19 mouse cellular contexts compared by ENCODE assay signal in genomic region chr1:131726586-131726985, GRCm38 (mm10). TPM values are rescaled to one million over a fixed set of nuclear protein-coding genes. Genes with fewer than 3 reads are reported as not detected.
DNase-seq lines count a peak whose midpoint lies in the region; ATAC-seq lines count a peak whose summit lies in the region.
"Had no signal": no experiment of that assay in that cellular context is flagged by ENCODE, and none has a peak within 500 bp of the region (broad histone marks: within the 10 kb centered on the region; RNA-seq: fewer than 3 reads in every experiment).

No protein-coding gene starts in this region.

- no peak overlapping the region for H3K27ac ChIP-seq in liver, embryonic 13.5 days
- no peak overlapping the region for H3K27ac ChIP-seq in liver, embryonic 12.5 days
- H3K27ac ChIP-seq: embryonic facial prominence, embryonic 15.5 days; forebrain, embryonic 13.5 days; kidney, postnatal 0 days; macrophage; neural tube, embryonic 12.5 days had no signal

- WGBS in liver, embryonic 13.5 days (ENCODE audit: insufficient replicate concordance): 20% methylated on average over 6 of the region's 6 CpGs
- 22% methylated on average over 6 of the region's 6 CpGs for WGBS in liver, embryonic 12.5 days (ENCODE audit: insufficient replicate concordance)

- no peaks in the 10 kb centered on the region for H3K36me3 ChIP-seq in liver, embryonic 13.5 days
- no peaks in the 10 kb centered on the region for H3K36me3 ChIP-seq in liver, embryonic 12.5 days
- H3K36me3 ChIP-seq: embryonic facial prominence, embryonic 15.5 days; neural tube, embryonic 12.5 days had no signal

- DNase-seq in adrenal gland, adult 2 months: peak; percentile 66
- no peak for DNase-seq in adrenal gland, adult 18-20 months (ENCODE audit: low spot score in 2 of 2)
- DNase-seq in liver, embryonic 13.5 days: no peak
- DNase-seq in ovary, postnatal 36 days (ENCODE audit: low spot score): peak; percentile 29
- no peak for DNase-seq in ovary, postnatal 14 days (ENCODE audit: low spot score)
- DNase-seq in skeletal muscle tissue, adult 2 months (ENCODE audit: low read depth, low spot score): peak; percentile 28
- DNase-seq in cerebellum, adult 9-10 months: no peak
- DNase-seq: layer of hippocampus, postnatal 36 days; right cerebral cortex, adult 18-20 months had no signal

- no peaks in the 10 kb centered on the region for H3K9me3 ChIP-seq in liver, embryonic 13.5 days (replicated peaks)
- H3K9me3 ChIP-seq in liver, embryonic 12.5 days (replicated peaks): no peaks in the 10 kb centered on the region
- H3K9me3 ChIP-seq: embryonic facial prominence, embryonic 15.5 days; forebrain, embryonic 13.5 days; neural tube, embryonic 12.5 days had no signal

- no peaks in the 10 kb centered on the region; the same call in 1 of the 2 replicates for H3K27me3 ChIP-seq in liver, embryonic 13.5 days
- H3K27me3 ChIP-seq in liver, embryonic 12.5 days (replicated peaks): no peaks in the 10 kb centered on the region
- H3K27me3 ChIP-seq: embryonic facial prominence, embryonic 15.5 days; forebrain, embryonic 13.5 days; neural tube, embryonic 12.5 days; Patski had no signal

- no peak overlapping the region for H3K4me2 ChIP-seq in liver, embryonic 13.5 days
- no peak overlapping the region for H3K4me2 ChIP-seq in liver, embryonic 12.5 days
- H3K4me2 ChIP-seq: embryonic facial prominence, embryonic 15.5 days; forebrain, embryonic 13.5 days; neural tube, embryonic 12.5 days had no signal

- 0 out of 2 replicates have a peak, but pooled peaks have one; percentile 18 for ATAC-seq in liver, embryonic 13.5 days (ENCODE audit: low read depth)
- ATAC-seq in liver, embryonic 12.5 days: no peak
- ATAC-seq: forebrain, embryonic 13.5 days; inflammation-experienced regulatory T-cells, adult 6 months; Patski had no signal

- H3K9ac ChIP-seq in liver, embryonic 13.5 days: no peak overlapping the region
- no peak overlapping the region for H3K9ac ChIP-seq in liver, embryonic 12.5 days
- H3K9ac ChIP-seq: embryonic facial prominence, embryonic 15.5 days; forebrain, embryonic 13.5 days; neural tube, embryonic 12.5 days had no signal

- H3K4me1 ChIP-seq in liver, embryonic 13.5 days (replicated peaks): no peaks in the 10 kb centered on the region
- no peaks in the 10 kb centered on the region for H3K4me1 ChIP-seq in liver, embryonic 12.5 days
- H3K4me1 ChIP-seq: embryonic facial prominence, embryonic 15.5 days; forebrain, embryonic 13.5 days; neural tube, embryonic 12.5 days had no signal

- no peak overlapping the region for H3K4me3 ChIP-seq in liver, embryonic 13.5 days (replicated peaks)
- H3K4me3 ChIP-seq in liver, embryonic 12.5 days: no peak overlapping the region
- H3K4me3 ChIP-seq: embryonic facial prominence, embryonic 15.5 days; forebrain, embryonic 13.5 days; neural tube, embryonic 12.5 days had no signal

RNA-seq across cellular contexts. Expression of gene Slc26a9, which starts 17.2 kb away (rescaled TPM):
- under 1 TPM in 1 of 2 experiments, not detected in 1; 0.12 TPM for total RNA-seq in adrenal gland, adult 2 months (2021)
- 0.15 and 0.18 TPM in 2 replicates for polyA plus RNA-seq in adrenal gland, adult 2 months (2012; rRNA removed)
- total RNA-seq in adrenal gland, adult 18-20 months (2021): not detected
- not detected in 2 replicates for polyA plus RNA-seq in liver, embryonic 13.5 days (2015; fragmentation: Nextera tagmentation; extraction: Ambion mirVana)
- polyA plus RNA-seq in liver, embryonic 12.5 days (2016; fragmentation: Nextera tagmentation; extraction: Ambion mirVana): not detected in 2 replicates
- total RNA-seq: hematopoietic stem cell, adult 5-6 weeks had no signal
- polyA plus RNA-seq: inflammation-experienced regulatory T-cells, adult 6 months; limb, embryonic 11.5 days; macrophage; neural tube, embryonic 12.5 days had no signal

RNA-seq across cellular contexts. Expression of gene Rab7b, which starts 38.1 kb away (rescaled TPM):
- 10 to 100 TPM in 1 of 2 experiments, 1 to 10 TPM in 1; 3.7 to 13.4 TPM for total RNA-seq in adrenal gland, adult 2 months (2021)
- 2.8 and 2.9 TPM in 2 replicates for polyA plus RNA-seq in adrenal gland, adult 2 months (2012; rRNA removed)
- total RNA-seq in adrenal gland, adult 18-20 months (2021): 1 to 10 TPM; 4.3 to 6.1 TPM
- polyA plus RNA-seq in liver, embryonic 13.5 days (2015; fragmentation: Nextera tagmentation; extraction: Ambion mirVana): 0.93 and 1.0 TPM in 2 replicates
- polyA plus RNA-seq in liver, embryonic 12.5 days (2016; fragmentation: Nextera tagmentation; extraction: Ambion mirVana): 0.69 and 0.79 TPM in 2 replicates

Comparison
In these comparisons a context has a peak if more than half of its experiments do, and no peak if none do; other contexts are left out.
1. DNase-seq: peak in adrenal gland, adult 2 months (single experiment), ovary, postnatal 36 days (single experiment) and skeletal muscle tissue, adult 2 months (single experiment); none in adrenal gland, adult 18-20 months (0 of 2), liver, embryonic 13.5 days (single experiment), ovary, postnatal 14 days (single experiment) and cerebellum, adult 9-10 months (single experiment).